Mouse (Mus musculus): ENCODE measurements around the gene Polr2a. TPM values are rescaled to one million over a fixed set of nuclear protein-coding genes. Genes with fewer than 3 reads are reported as not detected.

Gene Polr2a
- polyA plus RNA-seq, 1 experiment from 2014 or later: 13.0 TPM

GRCm38 (mm10) chr11:69760160-69760900, 1.9 kb upstream of the Polr2a start:
- H3K36me3 ChIP-seq (ENCODE audit: control insufficient read depth, insufficient read depth, low read length): no peaks in the 10 kb centered on the region
- no peaks in the 10 kb centered on the region for H3K27me3 ChIP-seq (ENCODE audit: control insufficient read depth, insufficient read depth, low read depth, low read length)
- peaks cover 38% of the 10 kb centered on the region for H3K4me1 ChIP-seq (ENCODE audit: control insufficient read depth, insufficient read depth, low read length)
- H3K4me3 ChIP-seq (ENCODE audit: low read depth, low read length): peak overlapping the region; percentile 53
- H3K9me3 ChIP-seq (replicated peaks; ENCODE audit: control insufficient read depth, low read length, poor library complexity, severe bottlenecking): no peaks in the 10 kb centered on the region
- peak overlapping the region; percentile 81 for H3K4me2 ChIP-seq (ENCODE audit: low read length)
- peak overlapping the region; percentile 77 for H3K9ac ChIP-seq (ENCODE audit: low read depth, low read length)
- peak overlapping the region; percentile 99 for H3K27ac ChIP-seq (ENCODE audit: low read length)
- ATAC-seq: no peak
- 75% methylated on average over 14 of the region's 14 CpGs for WGBS

GRCm38 (mm10) chr11:69758971-69759721, 709 bp upstream of the Polr2a start:
- ATAC-seq: peak; percentile 88
- Histone ChIP-seq H3K9ac (ENCODE audit: low read depth, low read length) (peak overlapping the region; percentile 77), H3K4me2 (ENCODE audit: low read length) (peak overlapping the region; percentile 81), H3K27me3 (ENCODE audit: control insufficient read depth, insufficient read depth, low read depth, low read length) (no peaks in the 10 kb centered on the region), H3K9me3 (replicated peaks; ENCODE audit: control insufficient read depth, low read length, poor library complexity, severe bottlenecking) (no peaks in the 10 kb centered on the region), H3K4me3 (ENCODE audit: low read depth, low read length) (peak overlapping the region; percentile 53), H3K4me1 (ENCODE audit: control insufficient read depth, insufficient read depth, low read length) (peaks cover 40% of the 10 kb centered on the region), H3K27ac (ENCODE audit: low read length) (peak overlapping the region; percentile 99), H3K36me3 (ENCODE audit: control insufficient read depth, insufficient read depth, low read length) (no peaks in the 10 kb centered on the region)
- WGBS: under 1% methylated on average over 37 of the region's 37 CpGs

DNA sequence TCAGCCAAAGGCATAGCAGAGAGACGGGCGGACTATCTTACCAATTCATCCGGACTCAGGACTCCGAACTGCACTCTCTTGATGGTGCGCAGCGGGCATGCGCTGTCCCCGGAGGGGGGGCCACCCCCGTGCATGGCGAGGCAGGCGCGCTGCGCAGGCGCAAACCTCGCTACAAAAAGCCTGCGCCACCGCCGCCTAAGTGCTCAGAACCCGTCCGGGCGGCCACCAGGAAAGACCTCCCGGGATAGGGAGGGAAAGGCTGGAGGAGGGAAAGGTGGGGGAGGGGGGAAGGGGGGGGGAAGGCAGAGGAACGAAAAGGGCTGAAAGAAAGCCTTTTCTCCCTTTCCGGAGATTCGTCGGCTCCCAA, 364 bp downstream of the Polr2a start:
- Histone ChIP-seq H3K9ac (ENCODE audit: low read depth, low read length) (peak overlapping the region; percentile 79), H3K4me1 (ENCODE audit: control insufficient read depth, insufficient read depth, low read length) (peaks cover 41% of the 10 kb centered on the region), H3K36me3 (ENCODE audit: control insufficient read depth, insufficient read depth, low read length) (no peaks in the 10 kb centered on the region), H3K9me3 (replicated peaks; ENCODE audit: control insufficient read depth, low read length, poor library complexity, severe bottlenecking) (no peaks in the 10 kb centered on the region), H3K27me3 (ENCODE audit: control insufficient read depth, insufficient read depth, low read depth, low read length) (no peaks in the 10 kb centered on the region), H3K4me3 (ENCODE audit: low read depth, low read length) (peak overlapping the region; percentile 53), H3K27ac (ENCODE audit: low read length) (peak overlapping the region; percentile 99), H3K4me2 (ENCODE audit: low read length) (peak overlapping the region; percentile 68)
- 0% methylated on average over 26 of the region's 26 CpGs for WGBS
- ATAC-seq: peak; percentile 84

DNA sequence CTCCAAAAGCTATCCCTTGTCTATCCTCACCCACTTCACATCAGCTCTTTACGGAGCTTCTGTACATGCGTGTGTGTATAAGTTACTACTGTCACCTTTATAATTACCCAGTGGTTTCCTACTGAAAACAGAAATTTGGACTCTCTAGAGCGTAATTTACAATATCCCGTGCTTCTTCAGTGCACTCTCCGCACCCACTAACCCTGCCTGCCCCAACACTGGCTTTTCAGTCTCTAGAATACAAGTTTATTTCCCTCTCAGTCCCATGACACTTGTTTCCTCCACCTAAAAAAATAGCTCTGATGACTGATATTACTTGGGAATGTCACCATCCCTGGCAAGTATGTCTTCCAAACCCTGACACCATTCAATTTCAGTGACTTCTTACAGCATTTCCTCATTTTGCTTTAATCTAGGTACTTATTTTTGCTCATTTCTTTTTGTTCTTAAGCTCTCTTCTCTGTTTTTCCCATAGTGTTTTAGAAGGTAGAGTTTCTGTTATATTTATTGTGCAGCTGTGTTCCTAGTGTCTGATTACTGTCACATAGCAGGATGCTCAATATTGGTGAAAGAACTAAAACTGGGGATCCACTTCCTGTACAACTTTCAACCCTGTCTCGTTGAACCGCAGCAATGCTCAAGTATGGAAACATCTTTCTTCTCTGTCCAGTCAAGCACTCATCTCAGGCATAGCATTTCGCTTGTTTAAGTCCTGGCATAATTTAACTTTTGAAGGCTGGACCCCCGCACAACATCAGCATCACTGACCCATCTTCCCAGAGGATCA, 941 bp downstream of the Polr2a start:
- Histone ChIP-seq H3K9ac (ENCODE audit: low read depth, low read length) (peak overlapping the region; percentile 79), H3K4me1 (ENCODE audit: control insufficient read depth, insufficient read depth, low read length) (peaks cover 45% of the 10 kb centered on the region), H3K27ac (ENCODE audit: low read length) (peak overlapping the region; percentile 99), H3K9me3 (replicated peaks; ENCODE audit: control insufficient read depth, low read length, poor library complexity, severe bottlenecking) (no peaks in the 10 kb centered on the region), H3K4me3 (ENCODE audit: low read depth, low read length) (peak overlapping the region; percentile 53), H3K4me2 (ENCODE audit: low read length) (peak overlapping the region; percentile 68), H3K27me3 (ENCODE audit: control insufficient read depth, insufficient read depth, low read depth, low read length) (no peaks in the 10 kb centered on the region), H3K36me3 (ENCODE audit: control insufficient read depth, insufficient read depth, low read length) (no peaks in the 10 kb centered on the region)
- no peak for ATAC-seq
- 42% methylated on average over 9 of the region's 9 CpGs for WGBS

- no peaks in the 10 kb centered on the region for H3K27me3 ChIP-seq (ENCODE audit: control insufficient read depth, insufficient read depth, low read depth, low read length)
- H3K4me1 ChIP-seq (ENCODE audit: control insufficient read depth, insufficient read depth, low read length): peaks cover 39% of the 10 kb centered on the region
- H3K9me3 ChIP-seq (replicated peaks; ENCODE audit: control insufficient read depth, low read length, poor library complexity, severe bottlenecking): no peaks in the 10 kb centered on the region
- ATAC-seq: no peak
- H3K9ac ChIP-seq (ENCODE audit: low read depth, low read length): no peak overlapping the region; the same call in 1 of the 2 replicates
- H3K27ac ChIP-seq (ENCODE audit: low read length): no peak overlapping the region
- no peak overlapping the region; the same call in 1 of the 2 replicates for H3K4me3 ChIP-seq (ENCODE audit: low read depth, low read length)
- no peaks in the 10 kb centered on the region for H3K36me3 ChIP-seq (ENCODE audit: control insufficient read depth, insufficient read depth, low read length)
- 58% methylated on average over 3 of the region's 3 CpGs for WGBS
- H3K4me2 ChIP-seq (ENCODE audit: low read length): peak overlapping the region; percentile 27
Measured at GRCm38 (mm10) chr11:69754701-69755100, 3.7 kb downstream of the Polr2a start.

- ATAC-seq: no peak
- Histone ChIP-seq H3K9ac (ENCODE audit: low read depth, low read length) (peak overlapping the region; percentile 40; the same call in 1 of the 2 replicates), H3K9me3 (replicated peaks; ENCODE audit: control insufficient read depth, low read length, poor library complexity, severe bottlenecking) (no peaks in the 10 kb centered on the region), H3K27me3 (ENCODE audit: control insufficient read depth, insufficient read depth, low read depth, low read length) (no peaks in the 10 kb centered on the region), H3K4me2 (ENCODE audit: low read length) (peak overlapping the region; percentile 22), H3K4me3 (ENCODE audit: low read depth, low read length) (no peak overlapping the region; the same call in 1 of the 2 replicates), H3K36me3 (ENCODE audit: control insufficient read depth, insufficient read depth, low read length) (no peaks in the 10 kb centered on the region), H3K4me1 (ENCODE audit: control insufficient read depth, insufficient read depth, low read length) (peaks cover 37% of the 10 kb centered on the region), H3K27ac (ENCODE audit: low read length) (no peak overlapping the region)
- 91% methylated on average over 5 of the region's 5 CpGs for WGBS
Measured at GRCm38 (mm10) chr11:69754233-69754632, 4.2 kb downstream of the Polr2a start.

DNA sequence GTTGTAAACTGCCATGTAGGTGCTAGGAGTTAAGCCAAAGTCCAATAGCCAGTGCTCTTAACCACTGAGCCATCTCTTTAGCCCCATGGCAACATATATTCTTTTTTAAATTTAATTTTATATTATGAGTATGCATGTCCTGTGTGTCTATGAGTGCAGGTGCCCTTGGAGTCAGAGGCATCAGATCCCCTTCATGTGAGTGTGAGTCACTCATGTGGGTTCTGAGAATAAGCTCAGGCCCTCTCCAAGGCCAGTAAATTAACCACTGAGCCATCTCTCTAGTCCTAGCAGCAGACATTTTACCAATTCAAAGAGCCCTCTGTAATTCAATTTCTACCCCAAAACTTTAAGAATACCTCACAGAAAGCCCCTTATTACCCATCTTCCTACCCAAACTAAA, 5.8 kb downstream of the Polr2a start:
- Histone ChIP-seq H3K36me3 (ENCODE audit: control insufficient read depth, insufficient read depth, low read length) (no peaks in the 10 kb centered on the region; the same call in 1 of the 2 replicates), H3K4me3 (ENCODE audit: low read depth, low read length) (no peak overlapping the region), H3K27me3 (ENCODE audit: control insufficient read depth, insufficient read depth, low read depth, low read length) (no peaks in the 10 kb centered on the region), H3K4me1 (ENCODE audit: control insufficient read depth, insufficient read depth, low read length) (peaks cover 37% of the 10 kb centered on the region), H3K9ac (ENCODE audit: low read depth, low read length) (peak overlapping the region; percentile 46; the same call in 1 of the 2 replicates), H3K4me2 (ENCODE audit: low read length) (no peak overlapping the region), H3K27ac (ENCODE audit: low read length) (no peak overlapping the region), H3K9me3 (replicated peaks; ENCODE audit: control insufficient read depth, low read length, poor library complexity, severe bottlenecking) (no peaks in the 10 kb centered on the region)
- ATAC-seq: no peak

DNA sequence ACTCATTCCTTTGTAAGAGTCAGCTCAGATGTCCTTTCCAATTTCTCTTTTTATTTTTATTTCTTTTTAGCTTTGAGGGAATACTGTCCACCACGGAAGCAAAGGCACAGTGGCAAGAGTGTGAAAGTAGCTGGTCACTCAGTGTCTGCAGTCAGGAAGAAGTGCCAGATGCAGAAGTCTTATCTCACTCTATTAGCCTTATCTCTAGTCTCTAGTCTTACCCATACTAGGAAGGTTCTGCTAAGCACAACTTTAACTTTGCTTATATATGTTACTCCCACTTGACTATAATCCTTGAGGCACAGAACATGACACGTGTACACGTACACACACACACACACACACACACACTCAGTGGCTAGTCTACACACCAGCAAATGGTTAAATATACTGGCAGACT, 6.8 kb downstream of the Polr2a start:
- Histone ChIP-seq H3K27me3 (ENCODE audit: control insufficient read depth, insufficient read depth, low read depth, low read length) (no peaks in the 10 kb centered on the region), H3K36me3 (ENCODE audit: control insufficient read depth, insufficient read depth, low read length) (peaks cover 7% of the 10 kb centered on the region), H3K4me2 (ENCODE audit: low read length) (no peak overlapping the region), H3K9me3 (replicated peaks; ENCODE audit: control insufficient read depth, low read length, poor library complexity, severe bottlenecking) (no peaks in the 10 kb centered on the region), H3K9ac (ENCODE audit: low read depth, low read length) (no peak overlapping the region), H3K27ac (ENCODE audit: low read length) (no peak overlapping the region), H3K4me3 (ENCODE audit: low read depth, low read length) (no peak overlapping the region), H3K4me1 (ENCODE audit: control insufficient read depth, insufficient read depth, low read length) (peaks cover 27% of the 10 kb centered on the region)
- 87% methylated on average over 3 of the region's 3 CpGs for WGBS
- ATAC-seq: no peak
